Mouse (Mus musculus): ENCODE measurements around the gene Magea3.
"Not testable (repeated sequence)": the region's sequence is repeated elsewhere in the genome, so short reads cannot be mapped to it uniquely, and the experiment has no call there.

The Magea3 gene

GRCm38 (mm10) chrX:154949405-154949804 lies at the start of gene Magea3:
Gene Magea3, minus strand, starts transcription at chrX:154949505.
- DNase-seq (ENCODE audit: low spot score), result not testable (repeated sequence)

DNA sequence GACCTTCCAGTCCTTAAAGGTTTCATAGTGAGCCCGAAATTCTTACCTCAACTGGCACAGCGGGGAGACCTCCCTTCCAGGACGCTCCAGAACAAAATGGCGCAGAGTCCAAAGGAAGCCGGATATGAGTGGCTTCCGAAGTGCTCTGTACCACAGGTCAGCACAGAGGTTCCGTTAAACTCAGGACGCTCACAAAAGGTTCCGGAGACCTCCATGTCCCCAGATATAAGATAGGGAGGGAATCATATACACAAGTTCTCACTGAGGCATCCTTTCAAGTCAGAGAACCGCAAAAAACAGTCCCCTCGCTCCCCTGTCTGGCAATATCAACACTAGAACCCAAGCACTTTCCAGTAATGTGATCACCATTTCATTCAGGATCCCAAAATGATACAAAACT lies 46.4 kb upstream of the Magea3 start, which contains the start of gene Magea8:
Gene Magea8, minus strand, starts transcription at position 101 of the 400 bp plus-strand sequence.
- not testable (repeated sequence) for DNase-seq (ENCODE audit: low spot score)

DNA sequence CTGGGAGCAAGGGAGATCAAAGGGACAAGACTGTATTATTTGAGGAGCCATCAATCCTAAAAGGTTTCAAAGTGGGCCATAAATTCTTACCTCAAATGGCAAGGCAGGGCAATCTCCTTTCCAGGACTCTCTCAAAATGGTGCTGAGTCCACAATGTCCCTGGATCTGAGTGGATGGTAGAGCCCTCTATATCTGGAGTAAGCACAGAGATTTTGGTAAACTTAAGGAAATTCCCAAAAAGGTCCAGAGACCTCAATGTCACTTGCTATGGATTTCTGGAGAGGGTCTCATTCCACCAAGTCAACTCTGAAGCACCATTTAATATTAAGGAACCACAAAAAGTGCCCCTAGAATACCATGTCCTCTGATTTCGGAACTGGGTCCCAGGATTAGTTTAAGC lies 13.4 kb downstream of the Magea3 start, which contains the start of gene Magea6:
Gene Magea6, minus strand, starts transcription at position 101 of the 400 bp plus-strand sequence.
- not testable (repeated sequence) for DNase-seq (ENCODE audit: low spot score)
